Mouse (Mus musculus): ENCODE measurements around the gene Lrrfip2.

Lrrfip2 gene

GRCm38 (mm10) chr9:111220551-111221080 lies 103.2 kb downstream of the Lrrfip2 start:
- in situ Hi-C loops (cut with MseI, MboI): no loop called here

GRCm38 (mm10) chr9:111221580-111221979 lies 104.2 kb downstream of the Lrrfip2 start:
- in situ Hi-C loops (cut with MseI, MboI): no loop called here

DNA sequence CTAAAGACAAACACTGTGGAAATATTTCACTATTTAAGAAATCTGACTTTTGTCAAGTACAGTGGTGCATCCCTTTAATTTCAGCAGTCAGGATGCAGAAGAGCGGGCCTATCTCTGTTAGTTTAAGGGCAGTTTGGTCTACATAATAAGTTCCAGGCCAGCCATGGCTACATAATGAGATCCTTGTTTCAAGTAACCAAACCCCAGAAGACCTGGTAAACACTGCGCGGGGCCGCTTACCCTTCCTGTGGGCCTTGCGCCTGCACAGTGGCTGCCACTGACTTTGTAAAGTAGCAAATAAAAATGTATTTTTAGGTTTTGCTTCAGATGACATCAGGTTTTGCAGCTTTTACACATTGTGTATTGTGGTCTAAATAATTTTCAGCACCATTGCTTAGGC lies 106.0 kb downstream of the Lrrfip2 start:
- in situ Hi-C loops (cut with MseI, MboI): no loop called here

DNA sequence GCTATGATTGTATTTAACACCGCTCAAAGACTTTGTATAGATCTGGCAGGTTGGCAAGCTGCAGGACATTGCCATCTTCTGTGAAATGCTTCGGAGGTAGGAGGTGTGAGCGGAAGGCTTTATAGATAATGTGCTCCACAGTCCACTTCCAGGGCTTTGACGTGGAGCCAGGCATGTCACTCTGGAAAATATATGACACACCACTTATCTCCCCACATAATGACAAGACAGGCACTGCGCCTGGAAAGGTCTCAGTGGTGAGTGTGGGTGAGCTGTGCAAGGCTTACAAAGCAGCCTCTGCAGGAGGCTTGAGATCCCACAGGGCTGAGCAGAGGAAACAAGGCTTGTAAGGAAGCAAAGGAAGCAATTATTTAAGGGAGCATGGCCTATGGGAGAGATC lies 111.1 kb downstream of the Lrrfip2 start:
- in situ Hi-C loops (cut with MseI, MboI): no loop called here

DNA sequence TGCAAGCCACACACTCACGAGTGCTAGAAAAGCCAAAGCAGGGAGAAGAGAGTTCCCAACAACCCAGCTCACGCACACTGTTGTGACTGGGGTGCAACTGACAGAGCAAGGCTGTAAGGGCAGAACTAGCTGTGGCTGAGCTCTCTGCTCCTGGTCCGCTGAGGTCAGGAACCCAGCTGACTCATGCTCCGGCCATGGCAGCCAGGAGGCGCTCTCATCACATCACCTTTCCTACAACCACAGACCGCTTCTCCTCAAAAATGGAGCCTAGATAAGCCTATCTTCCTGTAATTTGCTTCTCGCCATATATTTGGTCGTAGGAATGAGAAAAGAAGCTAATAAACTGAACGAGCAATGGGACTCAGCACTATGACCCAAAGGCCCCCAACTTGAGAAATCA lies 117.3 kb downstream of the Lrrfip2 start:
- in situ Hi-C loops (cut with MseI, MboI): no loop called here

DNA sequence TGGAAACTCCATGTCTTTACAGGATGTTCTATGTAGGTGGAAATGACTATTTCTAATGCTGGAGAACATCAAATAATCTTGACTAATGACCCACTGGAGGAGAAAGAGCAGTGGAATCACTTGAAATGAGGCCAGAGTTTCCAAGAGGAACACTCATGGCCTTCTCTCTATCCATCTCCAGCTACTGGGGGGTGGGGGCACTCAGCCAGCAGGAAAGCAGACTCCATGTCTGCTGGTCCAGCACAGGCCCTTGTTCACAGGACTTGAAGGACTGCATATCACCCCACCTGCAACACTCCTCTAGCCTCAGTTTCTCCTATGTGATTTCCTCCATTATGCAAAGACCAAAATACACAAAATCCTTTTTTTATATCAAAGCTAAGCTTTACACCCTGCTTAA lies 120.3 kb downstream of the Lrrfip2 start:
- in situ Hi-C loops (cut with MseI, MboI): no loop called here

DNA sequence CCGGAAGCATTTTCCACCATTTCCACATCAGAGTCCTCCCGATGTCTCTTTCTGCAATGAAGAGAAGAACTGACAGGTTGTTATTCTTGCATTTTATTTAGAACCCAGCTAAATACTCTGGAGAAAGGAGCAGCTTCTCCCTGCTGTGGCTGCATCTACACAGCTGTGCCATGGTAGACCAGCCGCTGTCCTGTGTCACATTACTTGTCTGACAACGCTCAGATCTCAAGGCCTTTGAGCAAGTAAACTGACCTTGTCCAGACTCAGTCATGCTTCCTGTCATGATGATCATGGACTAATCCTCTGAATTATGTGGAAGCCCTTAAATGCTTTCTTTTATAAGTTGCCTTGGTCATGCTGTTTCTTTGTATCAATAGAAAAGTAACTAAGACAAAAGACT lies 122.4 kb downstream of the Lrrfip2 start:
- in situ Hi-C loops (cut with MseI, MboI): no loop called here

GRCm38 (mm10) chr9:111243384-111243783 lies 126.0 kb downstream of the Lrrfip2 start:
- in situ Hi-C loops (cut with MseI, MboI): no loop called here

DNA sequence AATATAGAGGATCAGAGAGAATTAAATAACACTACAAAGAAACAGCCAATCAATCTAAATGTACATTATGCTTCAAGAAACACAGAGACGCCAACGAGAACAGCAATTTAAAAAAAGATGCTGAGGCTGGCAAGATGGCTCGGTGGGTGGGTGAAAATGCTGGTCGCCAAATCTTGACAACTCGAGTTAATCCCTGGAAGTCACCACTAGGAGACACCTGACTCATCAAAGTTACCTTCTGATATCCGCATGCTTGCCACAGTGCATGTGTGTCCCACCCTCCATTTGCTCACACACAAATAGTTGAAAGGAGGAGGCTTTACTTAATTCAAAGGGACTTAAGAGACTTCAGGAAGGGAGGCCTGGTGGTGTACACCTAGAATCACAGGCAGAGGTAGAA lies 128.2 kb downstream of the Lrrfip2 start:
- in situ Hi-C loops (cut with MseI, MboI): no loop called here

GRCm38 (mm10) chr9:111247682-111248246 lies 130.4 kb downstream of the Lrrfip2 start:
- in situ Hi-C loops (cut with MseI, MboI): no loop called here

DNA sequence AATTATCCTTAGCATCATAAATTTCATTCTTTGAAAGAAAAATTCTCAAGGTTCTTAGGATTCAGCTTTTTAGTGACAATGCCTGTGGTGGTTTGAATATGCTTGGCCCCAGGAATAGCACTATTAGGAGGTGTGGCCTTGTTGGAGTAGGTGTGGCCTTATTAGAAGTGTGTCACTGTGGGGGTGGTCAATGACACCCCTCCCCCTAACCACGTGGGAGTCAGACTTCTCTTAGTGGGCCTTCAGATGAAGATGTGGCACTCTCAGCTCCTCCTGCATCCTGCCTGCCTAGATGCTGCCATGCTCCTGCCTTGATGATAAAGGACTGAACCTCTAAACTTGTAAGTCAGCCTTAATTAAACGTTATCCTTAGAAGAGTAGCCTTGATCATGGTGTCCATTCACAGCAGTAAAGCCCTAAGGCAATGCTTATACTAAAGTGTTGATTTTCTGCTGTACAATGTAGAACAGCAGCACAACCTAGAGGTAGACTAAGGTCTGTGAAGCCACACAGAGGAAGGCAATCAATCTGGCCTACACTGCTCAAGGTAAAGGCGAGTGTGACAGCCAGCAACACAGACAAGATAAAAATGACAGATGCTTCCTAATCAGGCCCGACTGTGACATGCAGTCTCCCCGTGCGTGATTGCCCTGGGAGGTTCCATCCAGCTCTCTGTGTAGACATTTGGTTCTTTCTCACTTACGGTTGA lies 134.9 kb downstream of the Lrrfip2 start:
- in situ Hi-C loops (cut with MseI, MboI): no loop called here

- in situ Hi-C loops (cut with MseI, MboI): no loop called here
Measured at GRCm38 (mm10) chr9:111260360-111260985, 143.1 kb downstream of the Lrrfip2 start.

GRCm38 (mm10) chr9:111261356-111261755 lies 144.0 kb downstream of the Lrrfip2 start:
- in situ Hi-C loops (cut with MseI, MboI): no loop called here

GRCm38 (mm10) chr9:111267998-111268397 lies 150.6 kb downstream of the Lrrfip2 start:
- in situ Hi-C loops (cut with MseI, MboI): no loop called here

- in situ Hi-C loops (cut with MseI, MboI): no loop called here
Measured at GRCm38 (mm10) chr9:111270606-111271005, 153.2 kb downstream of the Lrrfip2 start.

- in situ Hi-C loops (cut with MseI, MboI): no loop called here
Measured at GRCm38 (mm10) chr9:111271056-111271433, 153.7 kb downstream of the Lrrfip2 start.

- in situ Hi-C loops (cut with MseI, MboI): no loop called here
Measured at GRCm38 (mm10) chr9:111271434-111272160, 154.2 kb downstream of the Lrrfip2 start, which contains the start of the genes Mlh1 and Epm2aip1. Gene Mlh1, minus strand, starts transcription at chr9:111271791. Gene Epm2aip1, plus strand, starts transcription at chr9:111271929.

DNA sequence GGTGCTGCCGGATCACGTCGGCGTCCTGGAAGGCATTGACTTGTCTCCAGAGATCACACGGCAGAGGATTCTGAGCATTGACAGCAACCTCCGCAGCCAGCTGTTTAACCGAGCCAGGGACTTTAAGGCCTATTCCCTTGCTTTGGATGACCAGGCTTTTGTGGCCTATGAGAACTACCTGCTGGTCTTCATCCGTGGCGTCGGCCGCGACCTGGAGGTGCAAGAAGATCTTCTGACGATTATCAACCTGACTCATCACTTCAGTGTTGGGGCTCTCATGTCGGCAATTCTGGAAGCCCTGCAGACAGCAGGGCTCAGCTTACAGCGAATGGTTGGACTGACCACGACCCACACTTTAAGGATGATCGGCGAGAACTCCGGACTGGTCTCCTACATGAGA lies 155.0 kb downstream of the Lrrfip2 start:
- in situ Hi-C loops (cut with MseI, MboI): no loop called here

DNA sequence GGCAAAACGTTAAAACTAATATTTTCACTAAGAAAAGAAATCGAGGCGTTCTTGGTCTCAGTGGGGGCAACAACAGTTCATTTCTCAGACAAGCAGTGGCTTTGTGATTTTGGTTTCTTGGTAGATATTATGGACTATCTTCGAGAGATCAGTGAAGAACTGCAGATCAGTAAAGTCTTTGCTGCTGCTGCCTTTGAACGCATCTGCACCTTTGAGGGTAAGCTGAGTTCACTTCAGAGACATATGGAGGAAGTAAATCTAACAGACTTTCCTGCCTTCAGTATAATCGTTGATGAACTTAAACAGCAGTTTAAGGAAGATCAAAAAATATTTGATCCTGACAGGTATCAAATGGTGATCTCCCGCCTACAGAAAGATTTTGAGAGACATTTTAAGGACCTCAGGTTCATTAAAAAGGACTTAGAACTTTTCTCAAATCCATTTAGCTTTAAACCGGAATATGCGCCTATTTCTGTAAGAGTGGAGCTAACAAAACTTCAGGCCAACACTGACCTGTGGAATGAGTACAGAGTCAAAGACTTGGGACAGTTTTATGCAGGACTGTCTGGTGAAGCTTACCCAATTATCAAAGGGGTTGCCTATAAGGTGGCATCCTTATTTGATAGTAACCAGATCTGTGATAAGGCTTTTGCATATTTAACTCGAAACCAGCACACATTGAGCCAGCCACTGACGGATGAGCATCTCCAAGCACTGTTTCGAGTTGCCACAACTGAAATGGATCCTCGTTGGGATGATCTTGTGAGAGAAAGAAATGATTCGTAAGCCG lies 155.8 kb downstream of the Lrrfip2 start:
- in situ Hi-C loops (cut with MseI, MboI): no loop called here

GRCm38 (mm10) chr9:111273958-111274357 lies 156.6 kb downstream of the Lrrfip2 start:
- in situ Hi-C loops (cut with MseI, MboI): no loop called here

DNA sequence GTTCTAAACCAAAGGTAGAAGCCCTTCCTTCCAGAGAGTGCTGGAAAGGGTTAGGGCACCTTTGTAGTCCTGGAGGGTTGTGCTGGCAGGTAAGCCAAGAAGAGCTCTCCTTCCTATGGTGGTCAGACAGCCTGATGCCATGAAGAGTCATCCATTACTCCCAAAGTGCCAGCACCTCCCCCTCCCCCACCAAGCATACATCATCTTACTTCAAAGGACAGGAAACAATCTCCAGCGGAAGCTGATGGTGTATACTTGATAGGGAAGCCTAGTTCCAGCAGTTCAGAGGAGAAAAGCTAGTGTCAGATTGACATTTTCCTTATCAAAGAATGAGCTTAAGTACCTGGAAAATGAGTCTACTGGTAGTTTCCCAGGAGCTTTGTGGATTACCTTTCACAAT lies 157.8 kb downstream of the Lrrfip2 start:
- in situ Hi-C loops (cut with MseI, MboI): no loop called here

All from mouse trophoblast stem cell (cell line).